Mouse (Mus musculus): ENCODE data around the gene Nf2.
A peak's percentile ranks its signal among the peaks of the same experiment; 100 is the strongest.

Gene Nf2

GRCm38 (mm10) chr11:4740785-4741184, 108.6 kb downstream of the Nf2 start:
- no peak for DNase-seq

- no peak for DNase-seq
Measured at GRCm38 (mm10) chr11:4738719-4739118, 110.6 kb downstream of the Nf2 start.

- DNase-seq, result no peak
Measured at GRCm38 (mm10) chr11:4737682-4738081, 111.7 kb downstream of the Nf2 start.

- peak; percentile 49 for DNase-seq
Measured at GRCm38 (mm10) chr11:4736355-4736754, 113.0 kb downstream of the Nf2 start.

- DNase-seq, result peak; percentile 70
Measured at GRCm38 (mm10) chr11:4734179-4734578, 115.2 kb downstream of the Nf2 start.

- peak; percentile 88 for DNase-seq
Measured at GRCm38 (mm10) chr11:4731781-4732180, 117.6 kb downstream of the Nf2 start.

GRCm38 (mm10) chr11:4730913-4731312, 118.4 kb downstream of the Nf2 start:
- no peak for DNase-seq

- no peak for DNase-seq
Measured at GRCm38 (mm10) chr11:4730096-4730495, 119.2 kb downstream of the Nf2 start.

GRCm38 (mm10) chr11:4729603-4730002, 119.7 kb downstream of the Nf2 start:
- peak; percentile 70 for DNase-seq

GRCm38 (mm10) chr11:4721728-4722127, 127.6 kb downstream of the Nf2 start:
- no peak for DNase-seq

GRCm38 (mm10) chr11:4720900-4721580, 128.3 kb downstream of the Nf2 start:
- no peak for DNase-seq

- DNase-seq, result no peak
Measured at GRCm38 (mm10) chr11:4720393-4720792, 128.9 kb downstream of the Nf2 start.

- no peak for DNase-seq
Measured at GRCm38 (mm10) chr11:4719961-4720360, 129.4 kb downstream of the Nf2 start.

GRCm38 (mm10) chr11:4718548-4718947, 130.8 kb downstream of the Nf2 start:
- no peak for DNase-seq

- no peak for DNase-seq
Measured at GRCm38 (mm10) chr11:4716530-4717236, 132.7 kb downstream of the Nf2 start.

Measured in retina, postnatal 1 day (tissue).